Mouse (Mus musculus): Measurements from ENCODE around the gene Prss47. TPM values are rescaled to one million over a fixed set of nuclear protein-coding genes. Genes with fewer than 3 reads are reported as not detected.

The Prss47 gene
- polyA plus RNA-seq, 1 experiment from 2014 or later: not detected

DNA sequence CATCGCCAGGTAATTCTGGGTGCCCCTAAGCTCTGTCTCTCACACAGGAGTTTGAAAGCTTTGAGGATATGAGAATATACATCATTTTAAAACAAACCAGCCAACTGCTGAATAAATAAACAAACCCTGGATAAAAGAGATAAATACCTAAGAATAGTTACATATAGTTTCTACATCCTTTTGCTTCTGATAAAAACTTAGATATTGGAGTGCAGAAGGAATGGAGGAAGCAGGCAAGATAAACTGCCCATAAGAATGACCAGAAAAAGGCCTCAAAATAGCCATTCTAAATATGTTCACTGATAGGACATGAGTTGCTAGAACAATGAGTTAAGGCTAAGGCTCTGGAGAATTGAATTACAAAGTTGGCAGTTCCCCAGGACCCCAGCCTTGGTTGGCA is 45.8 kb downstream of the Prss47 start:
- no peak overlapping the region for H3K4me3 ChIP-seq (ENCODE audit: low read length)
- H3K27ac ChIP-seq (ENCODE audit: low read length): no peak overlapping the region
- H3K27me3 ChIP-seq (replicated peaks; ENCODE audit: control insufficient read depth, insufficient read depth, low read length): no peaks in the 10 kb centered on the region
- H3K4me1 ChIP-seq (ENCODE audit: control insufficient read depth, insufficient read depth, low read length): no peaks in the 10 kb centered on the region
- H3K9ac ChIP-seq (ENCODE audit: low read depth, low read length): no peak overlapping the region
- no peak overlapping the region for H3K4me2 ChIP-seq (ENCODE audit: low read depth, low read length)
- no peaks in the 10 kb centered on the region for H3K9me3 ChIP-seq (ENCODE audit: control insufficient read depth, low read length)
- no peak for ATAC-seq
- no peaks in the 10 kb centered on the region for H3K36me3 ChIP-seq (ENCODE audit: control insufficient read depth, insufficient read depth, low read length)
- WGBS: 78% methylated on average over 1 of the region's 1 CpGs

DNA sequence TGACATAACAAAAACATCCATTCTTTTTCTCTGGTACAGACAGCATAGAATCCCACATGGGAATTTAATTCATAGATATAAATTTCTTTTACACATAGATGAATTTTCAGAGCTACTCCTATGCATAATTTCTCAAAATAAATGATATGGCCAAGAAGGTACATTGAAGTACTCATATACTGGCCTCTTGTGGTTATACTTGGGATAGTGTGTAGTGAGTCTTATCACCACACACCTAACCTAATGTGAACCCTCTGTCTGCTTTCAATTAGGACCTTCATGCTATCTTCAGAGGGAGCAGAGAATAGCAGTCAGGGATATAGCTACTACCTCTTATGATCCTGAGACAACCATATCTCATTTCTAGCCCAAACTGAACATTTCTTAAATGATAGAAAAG is 47.1 kb downstream of the Prss47 start:
- Histone ChIP-seq H3K9me3 (ENCODE audit: control insufficient read depth, low read length) (no peaks in the 10 kb centered on the region), H3K27me3 (replicated peaks; ENCODE audit: control insufficient read depth, insufficient read depth, low read length) (no peaks in the 10 kb centered on the region), H3K4me1 (ENCODE audit: control insufficient read depth, insufficient read depth, low read length) (no peaks in the 10 kb centered on the region), H3K9ac (ENCODE audit: low read depth, low read length) (no peak overlapping the region), H3K4me3 (ENCODE audit: low read length) (no peak overlapping the region), H3K36me3 (ENCODE audit: control insufficient read depth, insufficient read depth, low read length) (no peaks in the 10 kb centered on the region), H3K4me2 (ENCODE audit: low read depth, low read length) (no peak overlapping the region), H3K27ac (ENCODE audit: low read length) (no peak overlapping the region)
- ATAC-seq: no peak

Other genes starting within 250 kb of the Prss47 start
- gene Cntnap3, start 148.8 kb downstream of the Prss47 start, polyA plus RNA-seq (2015; fragmentation: Nextera tagmentation; extraction: Ambion mirVana): 0.94 and 1.1 TPM in 2 replicates
- not detected in 2 replicates for gene Spata31, start 135.4 kb downstream of the Prss47 start, polyA plus RNA-seq (2015; fragmentation: Nextera tagmentation; extraction: Ambion mirVana)
- not detected in 2 replicates for gene Spata31d1c, start 19.7 kb downstream of the Prss47 start, polyA plus RNA-seq (2015; fragmentation: Nextera tagmentation; extraction: Ambion mirVana)
- 44.3 and 44.5 TPM in 2 replicates for gene Mfsd14b, start 60.2 kb upstream of the Prss47 start, polyA plus RNA-seq (2015; fragmentation: Nextera tagmentation; extraction: Ambion mirVana)
- gene Olfr465-ps1, start 85.3 kb upstream of the Prss47 start, polyA plus RNA-seq (2015; fragmentation: Nextera tagmentation; extraction: Ambion mirVana): not detected in 2 replicates
- not detected in 2 replicates for gene Olfr466, start 97.5 kb upstream of the Prss47 start, polyA plus RNA-seq (2015; fragmentation: Nextera tagmentation; extraction: Ambion mirVana)
- gene Nlrp4f, start 153.2 kb upstream of the Prss47 start, polyA plus RNA-seq (2015; fragmentation: Nextera tagmentation; extraction: Ambion mirVana): not detected in 2 replicates
- gene Gm10775, start 206.8 kb upstream of the Prss47 start, polyA plus RNA-seq (2015; fragmentation: Nextera tagmentation; extraction: Ambion mirVana): not detected in 2 replicates
- 5.6 and 7.1 TPM in 2 replicates for gene Zfp369, start 226.1 kb upstream of the Prss47 start, polyA plus RNA-seq (2015; fragmentation: Nextera tagmentation; extraction: Ambion mirVana)

Measured in intestine, embryonic 16.5 days (tissue).